Mouse (Mus musculus) liver, adult (tissue): ENCODE data around the gene Il34.

ENCODE experiments used
- GATA4 ChIP-seq: IDR thresholded peaks from 2 replicates; pipeline ENCODE4 v1.6.1; 2014; ENCODE audit warnings: mild to moderate bottlenecking, low read length; ENCODE audit not compliant: insufficient replicate concordance

Il34 gene

DNA sequence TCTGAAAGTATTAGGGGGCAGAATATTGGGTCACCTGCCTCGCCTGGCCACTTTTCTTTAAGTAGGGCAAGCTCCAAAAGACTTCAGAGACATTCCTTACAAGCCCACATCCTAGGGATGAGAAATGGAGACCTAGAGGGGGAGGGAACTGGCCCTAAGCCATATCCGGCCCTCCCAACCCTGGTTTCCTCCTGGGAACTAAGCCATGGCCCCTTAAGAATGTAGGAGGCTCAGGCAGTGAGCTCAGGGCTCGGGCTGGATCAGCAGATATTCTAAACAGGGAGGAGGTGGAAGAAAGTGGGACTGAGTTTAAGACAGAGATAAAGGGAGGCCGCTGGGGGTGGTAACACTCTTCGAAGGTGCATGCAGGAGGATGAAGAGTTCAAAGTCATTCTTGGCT lies 44.5 kb downstream of the Il34 start:
- TF ChIP-seq GATA4, result peak; percentile 21; the same call in 1 of the 2 replicates

DNA sequence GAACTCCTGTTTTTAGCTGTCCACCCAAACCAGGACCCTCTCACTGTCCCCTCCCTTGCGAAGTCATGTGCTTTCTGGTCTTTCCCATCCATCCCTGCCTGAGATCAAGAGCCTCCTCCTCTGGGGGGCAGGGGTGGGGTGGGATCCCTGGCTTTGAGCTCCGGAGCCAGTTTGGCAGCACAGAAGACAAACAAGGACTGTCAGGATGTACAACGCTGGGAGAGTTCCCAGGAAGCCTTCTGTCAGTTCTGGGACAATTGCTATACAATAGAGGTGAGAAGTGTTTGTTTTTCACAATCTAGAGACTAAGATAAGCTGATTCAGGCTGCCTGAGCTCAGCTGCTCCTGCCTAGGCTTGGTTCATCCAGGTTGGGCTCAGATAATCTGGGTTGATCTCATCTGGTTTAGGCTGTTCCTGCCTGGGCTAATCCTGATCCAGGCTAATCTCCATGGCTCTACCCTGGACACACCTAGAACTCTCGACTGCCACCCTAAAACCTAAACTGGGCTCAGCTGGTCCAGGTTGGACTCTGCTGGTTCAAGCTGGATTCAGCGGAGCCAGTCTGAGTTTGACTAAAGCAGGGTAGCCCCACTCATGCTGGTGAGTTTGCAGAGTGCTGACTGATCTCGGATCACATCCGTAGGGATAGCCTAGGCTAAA lies 45.3 kb downstream of the Il34 start:
- TF ChIP-seq GATA4, result no peak

DNA sequence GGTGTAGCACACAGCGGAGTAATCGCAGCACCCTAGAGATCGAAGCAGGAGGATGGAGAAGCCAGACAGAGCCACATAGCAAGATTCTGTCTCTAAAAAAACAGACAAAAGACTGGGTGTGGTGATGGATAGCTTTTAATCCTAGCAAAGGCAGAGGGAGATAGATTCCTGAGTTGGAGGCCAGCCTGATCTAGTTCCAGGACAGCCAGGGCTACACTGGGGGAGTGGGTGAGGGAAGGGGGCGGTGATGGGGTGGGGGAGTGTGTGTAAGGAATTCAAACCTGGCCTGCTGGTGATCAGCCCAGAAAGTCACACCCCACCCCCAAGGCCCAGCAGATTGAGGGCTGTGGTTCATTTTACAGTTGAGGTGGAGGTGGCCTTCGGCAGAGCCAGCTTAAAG lies 49.5 kb downstream of the Il34 start:
- TF ChIP-seq GATA4, result no peak

DNA sequence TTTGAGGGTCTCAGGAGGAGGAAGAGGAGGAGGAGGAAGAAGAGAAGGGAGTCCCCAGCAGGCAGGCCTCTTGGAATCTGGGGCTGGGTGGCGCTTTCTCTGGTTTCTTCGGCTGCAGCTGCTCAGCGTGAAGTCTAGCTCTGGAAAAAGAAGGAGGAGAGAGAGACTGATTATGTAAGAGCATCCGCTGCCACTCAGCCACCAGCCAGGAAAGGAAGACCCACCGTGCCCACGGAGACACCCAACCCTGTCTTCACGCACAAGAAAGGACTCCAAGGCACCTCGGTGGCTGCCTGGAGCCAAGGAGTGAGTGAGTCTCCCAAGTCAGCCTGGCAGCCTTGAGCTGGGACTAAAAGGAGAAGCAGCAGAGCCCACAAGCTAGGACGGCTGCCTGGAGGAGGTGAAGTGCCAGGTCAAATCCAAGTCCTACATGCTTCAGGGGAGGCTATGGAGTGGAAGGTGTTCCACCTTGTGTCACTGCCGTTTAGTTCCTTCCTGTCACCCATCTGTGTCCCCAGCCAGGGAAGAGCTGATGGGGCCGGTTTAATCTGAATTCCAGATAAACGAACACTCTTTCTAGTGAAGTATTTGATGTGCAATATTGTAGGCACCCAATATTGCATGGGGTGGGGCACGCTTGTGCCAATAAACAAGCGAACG lies 50.1 kb downstream of the Il34 start:
- TF ChIP-seq GATA4, result no peak

DNA sequence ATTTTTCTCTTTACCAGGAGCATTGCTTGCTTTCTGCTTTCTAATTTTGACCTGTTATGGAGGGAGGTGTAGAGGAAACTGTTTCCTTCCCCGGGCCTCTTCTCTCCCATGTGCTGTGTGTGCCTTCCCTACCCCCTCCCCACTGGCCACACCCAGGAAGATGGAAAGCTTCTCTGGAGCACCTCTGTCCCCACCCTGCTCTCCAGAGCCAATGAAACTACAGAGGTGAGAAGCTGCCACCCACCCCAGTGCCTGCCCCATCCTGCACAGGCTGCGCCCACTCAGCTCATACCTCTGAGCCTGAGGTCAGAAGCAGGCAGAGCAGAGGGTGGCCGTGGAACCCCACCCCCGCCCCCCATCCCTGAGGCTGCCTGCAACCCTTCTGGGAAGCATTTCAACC lies 51.0 kb downstream of the Il34 start:
- no peak for TF ChIP-seq GATA4

DNA sequence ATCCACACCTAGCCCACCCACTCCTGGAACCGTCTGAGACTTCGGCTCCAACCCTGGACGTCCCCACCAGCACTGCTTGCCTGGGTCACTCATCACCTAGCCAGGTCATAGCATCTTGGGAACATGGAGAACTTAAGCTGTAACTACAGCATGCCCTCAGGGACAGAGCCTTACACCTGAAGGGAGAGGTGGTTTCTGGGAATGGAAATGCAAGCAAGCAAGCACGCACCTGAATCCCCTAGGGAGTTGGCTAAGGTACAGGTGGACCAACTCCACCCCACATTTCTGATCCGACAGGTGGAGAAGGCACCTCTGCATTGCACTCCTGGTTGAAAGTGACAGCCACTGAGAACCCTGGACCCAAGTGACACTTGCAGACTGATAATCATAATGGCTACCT lies 54.2 kb downstream of the Il34 start:
- no peak for TF ChIP-seq GATA4

DNA sequence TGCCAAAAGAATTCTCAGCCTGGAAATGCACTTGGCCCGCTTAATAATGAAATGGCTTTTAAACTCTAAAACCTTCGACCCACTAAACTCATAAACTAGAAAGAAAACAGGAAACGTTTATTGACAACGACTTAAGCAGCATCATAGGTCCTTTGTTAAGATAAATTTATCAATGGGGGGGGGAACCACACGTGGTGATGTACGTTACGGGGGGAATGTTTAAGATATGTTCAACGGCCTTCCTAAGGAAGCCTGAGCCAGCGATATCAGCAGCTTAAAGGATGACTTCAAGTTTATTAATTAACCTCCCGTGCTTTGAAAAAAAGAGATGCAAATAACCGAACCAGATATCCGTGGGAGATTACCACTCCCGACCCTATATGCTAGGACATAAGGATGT lies 55.5 kb downstream of the Il34 start:
- no peak for TF ChIP-seq GATA4

DNA sequence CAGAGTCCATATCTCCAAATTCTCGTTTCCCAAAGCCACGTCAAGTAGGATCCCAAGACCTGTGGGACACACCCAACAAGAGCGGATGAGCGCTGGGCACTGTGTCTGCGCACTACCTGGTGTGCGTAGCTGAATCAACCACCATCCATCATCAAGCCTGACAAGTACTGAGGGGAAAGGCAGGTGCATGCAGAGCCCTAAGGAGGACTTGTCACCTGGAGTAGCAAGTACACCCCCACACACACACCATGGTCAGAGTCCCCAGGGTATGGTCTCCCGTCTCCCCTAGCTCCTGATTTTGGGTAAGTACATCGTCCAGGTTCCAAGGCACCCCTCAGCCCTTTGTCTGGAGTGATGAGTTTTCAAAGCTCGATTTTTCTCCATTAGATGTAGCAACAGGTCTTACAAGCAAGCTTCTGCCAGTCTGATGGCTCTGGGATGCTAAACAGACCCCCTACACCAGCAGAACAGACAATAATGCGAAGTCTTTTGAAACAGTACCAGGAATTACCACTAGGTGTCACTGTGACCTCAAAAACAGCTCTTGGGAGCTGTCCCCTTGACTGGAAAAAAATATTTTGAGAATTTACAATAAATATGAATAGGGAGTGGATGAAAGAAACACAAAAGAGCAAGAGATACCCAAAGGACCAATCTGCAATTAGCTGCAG lies 56.1 kb downstream of the Il34 start:
- no peak for TF ChIP-seq GATA4

DNA sequence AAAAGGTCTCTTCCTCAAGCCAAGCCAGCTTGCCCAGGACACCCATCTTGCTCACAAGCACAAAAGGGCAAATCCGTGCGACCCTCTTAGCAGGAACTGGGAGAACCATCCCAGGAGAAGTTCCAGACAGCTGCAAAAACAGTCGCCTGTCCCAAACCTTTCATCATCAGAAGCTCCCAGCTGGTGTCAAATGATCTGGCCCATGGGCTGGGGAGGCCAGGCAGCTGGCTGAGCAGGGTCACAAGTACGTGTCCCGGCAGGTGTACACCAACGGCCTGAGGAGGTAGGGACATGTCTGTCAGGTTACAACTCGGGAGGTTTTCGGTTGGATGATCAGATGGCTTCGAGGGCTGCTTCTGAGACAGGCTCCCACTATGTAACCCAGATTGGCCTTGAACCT lies 59.1 kb downstream of the Il34 start:
- TF ChIP-seq GATA4, result no peak

DNA sequence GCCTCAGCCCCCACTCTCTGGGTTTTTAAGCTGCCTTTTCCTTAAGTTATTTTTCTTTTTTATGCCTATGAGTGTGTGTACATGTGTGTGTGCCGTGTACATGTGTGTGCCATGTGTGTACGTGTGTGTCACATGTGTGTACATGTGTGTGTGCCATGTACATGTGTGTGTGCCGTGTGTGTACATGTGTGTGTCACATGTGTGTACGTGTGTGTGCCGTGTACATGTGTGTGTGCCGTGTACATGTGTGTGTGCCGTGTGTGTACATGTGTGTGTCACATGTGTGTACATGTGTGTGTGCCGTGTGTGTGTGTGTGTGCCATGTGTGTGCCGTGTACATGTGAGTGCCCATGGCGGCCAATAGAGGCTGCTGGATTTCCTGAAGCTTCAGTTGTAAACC lies 60.6 kb downstream of the Il34 start:
- TF ChIP-seq GATA4, result no peak

DNA sequence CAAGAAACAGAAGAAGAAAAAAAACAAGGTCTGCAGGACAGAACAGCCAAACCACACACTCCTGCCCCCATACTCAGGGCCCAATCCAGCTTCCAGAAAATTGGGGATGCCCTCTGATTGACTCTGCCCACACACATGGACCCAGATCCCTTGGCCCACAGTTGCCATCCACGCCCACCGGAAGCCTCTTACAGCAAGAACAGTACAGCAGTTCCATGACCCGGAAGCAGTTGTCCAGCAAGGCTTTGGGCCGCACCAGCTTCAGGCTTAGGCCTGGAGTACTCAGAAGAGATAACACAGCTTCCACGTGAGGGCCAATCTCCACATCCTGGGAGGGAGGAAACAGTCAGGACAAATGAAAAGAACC lies 63.3 kb downstream of the Il34 start:
- no peak for TF ChIP-seq GATA4

DNA sequence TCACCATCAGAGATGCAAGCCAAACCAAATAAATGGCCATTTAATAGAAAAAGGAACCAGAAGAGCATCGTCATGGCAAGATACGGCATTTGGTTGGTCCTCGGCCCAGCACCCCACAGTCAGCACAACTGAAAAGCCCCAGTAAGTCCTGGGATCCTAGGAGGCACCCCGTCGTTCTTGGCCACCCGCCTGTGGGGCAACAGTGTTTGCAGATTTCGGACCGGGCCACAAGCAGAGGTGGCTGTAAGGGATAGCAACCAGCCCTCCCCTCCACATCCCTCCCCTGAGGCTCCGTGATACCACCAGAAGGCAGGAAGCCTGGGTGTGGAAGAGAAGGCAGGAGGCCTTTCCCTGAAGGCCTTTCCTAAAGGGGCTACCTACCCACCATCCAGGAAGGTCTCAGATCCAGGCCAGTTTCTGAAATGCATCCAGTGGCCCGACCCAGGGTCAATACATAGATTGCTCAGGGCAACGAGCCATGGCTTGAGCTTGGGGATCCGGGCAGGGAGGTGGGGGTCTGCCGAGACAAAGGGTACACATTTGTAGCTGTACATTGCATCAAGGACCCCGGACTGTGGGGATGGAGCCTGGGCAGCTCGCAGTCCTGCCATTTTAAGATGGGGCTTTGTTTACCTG lies 63.8 kb downstream of the Il34 start:
- no peak for TF ChIP-seq GATA4

DNA sequence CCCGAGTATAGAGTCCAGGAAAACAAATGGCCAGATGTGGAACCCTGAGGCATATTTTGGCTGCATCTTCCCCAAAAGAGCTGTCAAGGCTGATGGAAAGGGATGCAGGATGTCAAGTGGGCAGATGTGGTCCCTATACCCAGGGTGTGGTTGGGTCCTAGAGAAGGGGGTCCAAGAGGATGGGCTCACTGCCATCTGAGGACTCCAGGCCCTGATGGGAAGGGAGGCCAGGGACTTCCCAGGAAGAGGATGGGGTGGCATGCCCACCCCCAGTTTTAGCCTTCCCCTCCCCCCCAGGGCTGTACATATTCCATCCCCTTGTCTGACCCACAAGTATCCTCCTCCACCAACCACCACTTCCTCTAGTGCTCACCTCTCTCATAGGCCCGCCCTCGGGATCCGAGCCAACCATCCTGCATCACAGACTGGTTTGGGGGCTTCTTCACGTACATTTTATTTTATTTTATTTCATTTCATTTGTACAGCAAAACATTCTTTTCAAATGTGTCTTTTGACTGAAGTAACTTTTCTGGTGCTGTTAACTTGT lies 65.0 kb downstream of the Il34 start:
- no peak for TF ChIP-seq GATA4

DNA sequence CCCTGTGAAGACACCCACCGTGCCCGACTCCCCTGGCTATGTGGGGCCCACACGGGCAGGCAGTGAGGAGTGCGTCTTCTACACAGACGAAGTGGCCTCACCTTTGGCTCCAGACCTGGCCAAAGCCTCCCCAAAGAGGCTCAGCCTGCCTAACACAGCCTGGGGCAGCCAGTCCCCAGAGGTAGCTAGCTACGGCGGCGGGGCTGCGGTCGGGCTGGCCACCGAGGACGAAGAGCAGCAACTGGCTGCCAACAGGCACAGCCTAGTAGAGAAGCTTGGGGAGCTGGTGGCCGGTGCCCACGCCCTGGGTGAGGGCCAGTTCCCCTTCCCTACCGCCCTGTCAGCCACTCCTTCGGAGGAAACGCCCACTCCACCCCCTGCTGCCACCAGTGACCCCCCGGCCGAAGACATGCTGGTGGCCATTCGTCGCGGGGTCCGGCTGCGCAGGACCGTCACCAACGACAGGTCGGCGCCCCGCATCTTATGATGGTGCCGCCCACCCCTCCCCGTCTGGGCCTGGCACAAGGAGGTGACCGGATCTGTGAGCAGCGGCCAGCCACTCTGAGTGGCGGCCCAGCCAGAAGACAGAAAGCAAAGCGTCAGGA lies 67.0 kb downstream of the Il34 start:
- TF ChIP-seq GATA4, result no peak

DNA sequence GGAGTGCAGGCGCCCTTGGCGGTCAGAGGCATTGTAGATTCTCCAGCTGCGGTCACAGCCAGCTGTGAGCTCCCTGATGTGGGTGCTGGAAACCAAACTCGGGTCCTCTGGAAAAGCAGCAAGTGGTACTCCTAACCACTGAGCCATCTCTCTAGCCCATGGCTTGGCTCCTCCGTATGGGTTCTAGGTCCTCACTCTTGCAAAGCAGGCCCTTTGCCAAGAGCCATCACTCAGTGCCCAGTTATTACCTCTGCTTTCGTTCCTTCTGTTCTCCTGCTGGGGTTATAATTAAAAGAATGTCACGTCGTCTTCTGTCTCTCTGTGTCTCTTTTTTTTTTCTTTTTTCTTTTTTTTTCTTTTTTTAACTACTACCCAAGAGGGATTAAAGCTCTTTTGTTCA lies 72.7 kb downstream of the Il34 start:
- no peak for TF ChIP-seq GATA4
